Mouse (Mus musculus) kidney, adult 2 months (tissue): ENCODE data around the gene C1qtnf5. TPM values are rescaled to one million over a fixed set of nuclear protein-coding genes. Genes with fewer than 3 reads are reported as not detected.
A peak's percentile ranks its signal among the peaks of the same experiment; 100 is the strongest.

ENCODE experiments used
- DNase-seq: peaks from one replicate; pipeline ENCODE4 v3.0.0; 2021
- H3K27ac ChIP-seq: fragments of 200-500 bp; 2 replicates; pipeline ENCODE4 v1.5.1; 2012; ENCODE audit warnings: low read depth, low read length, control low read depth, inconsistent platforms; ENCODE audit not compliant: insufficient read depth
- H3K27me3 ChIP-seq: fragments of 200-500 bp; replicated peaks from 2 replicates; pipeline ENCODE4 v1.6.1; 2012; ENCODE audit warnings: mild to moderate bottlenecking, moderate library complexity, low read length, inconsistent platforms; ENCODE audit not compliant: control insufficient read depth, insufficient read depth
- H3K36me3 ChIP-seq: fragments of 200-500 bp; 2 replicates; pipeline ENCODE4 v1.6.1; 2012; ENCODE audit warnings: mild to moderate bottlenecking, moderate library complexity, low read length, inconsistent platforms; ENCODE audit not compliant: control insufficient read depth, insufficient read depth
- H3K4me1 ChIP-seq: fragments of 200-500 bp; 2 replicates; pipeline ENCODE4 v1.6.1; 2011; ENCODE audit warnings: low read length; ENCODE audit not compliant: control insufficient read depth, insufficient read depth
- H3K4me3 ChIP-seq: fragments of 200-500 bp; 2 replicates; pipeline ENCODE4 v1.5.1; 2011; ENCODE audit warnings: mild to moderate bottlenecking, low read depth, low read length, control low read depth; ENCODE audit not compliant: insufficient read depth
- CTCF ChIP-seq: fragments of 200-500 bp; conservative IDR thresholded peaks from 2 replicates; pipeline ENCODE4 v1.5.1; 2011; ENCODE audit warnings: low read depth, mild to moderate bottlenecking, control low read depth, low read length, moderate library complexity, mixed read lengths; ENCODE audit not compliant: insufficient read depth, insufficient read length
- POLR2A ChIP-seq: fragments of 200-500 bp; IDR thresholded peaks from one replicate; pipeline ENCODE4 v1.6.1; 2011; ENCODE audit warnings: low read depth, low read length, control low read depth
- WGBS: fragments of 180-500 bp; shearing (Covaris S2); methylation state at CpG from one replicate; pipeline ENCODE4 v1.1.7; 2018; 5-methylcytosine and 5-hydroxymethylcytosine counted together
- polyA plus RNA-seq: library from polyadenylated mRNA; depleted of rRNA; stranded (reverse); fragments of >200 nt; gene quantifications from 2 replicates; pipeline ENCODE4 v1.2.3, GENCODE M21; 2012

C1qtnf5 gene
- polyA plus RNA-seq, 1 experiment = 16.8 TPM

- DNase-seq = no peak
- peaks cover 27% of the 10 kb centered on the region for H3K4me1 ChIP-seq
- TF ChIP-seq POLR2A (no peak), CTCF (no peak)
- 6% methylated on average over 10 of the region's 10 CpGs for WGBS
- no peaks in the 10 kb centered on the region for H3K27me3 ChIP-seq
- peak overlapping the region; percentile 99 for H3K27ac ChIP-seq
- peak overlapping the region; percentile 81 for H3K4me3 ChIP-seq
- H3K36me3 ChIP-seq = peaks cover 2% of the 10 kb centered on the region
These were observed 21.8 kb upstream of the C1qtnf5 start for GRCm38 (mm10) chr9:44085276-44085675.

- H3K27me3 ChIP-seq = no peaks in the 10 kb centered on the region
- H3K4me3 ChIP-seq = peak overlapping the region; percentile 81
- TF ChIP-seq CTCF (no peak), POLR2A (peak; percentile 66)
- peaks cover 19% of the 10 kb centered on the region for H3K4me1 ChIP-seq
- DNase-seq = peak; percentile 88
- H3K27ac ChIP-seq = peak overlapping the region; percentile 99
- 46% methylated on average over 15 of the region's 15 CpGs for WGBS
- peaks cover 4% of the 10 kb centered on the region for H3K36me3 ChIP-seq
These were observed 21.0 kb upstream of the C1qtnf5 start for GRCm38 (mm10) chr9:44085741-44086665.

GRCm38 (mm10) chr9:44086960-44087359 lies 20.1 kb upstream of the C1qtnf5 start:
- peak overlapping the region; percentile 56 for H3K4me3 ChIP-seq
- peaks cover 7% of the 10 kb centered on the region for H3K36me3 ChIP-seq
- WGBS = 37% methylated on average over 10 of the region's 10 CpGs
- H3K27ac ChIP-seq = peak overlapping the region; percentile 60
- H3K27me3 ChIP-seq = no peaks in the 10 kb centered on the region
- H3K4me1 ChIP-seq = peaks cover 16% of the 10 kb centered on the region
- no peak for TF ChIP-seq CTCF
- peak; percentile 66 for TF ChIP-seq POLR2A
- peak; percentile 83 for DNase-seq

GRCm38 (mm10) chr9:44087761-44088455 lies 19.1 kb upstream of the C1qtnf5 start:
- H3K4me1 ChIP-seq = peaks cover 16% of the 10 kb centered on the region
- TF ChIP-seq CTCF = no peak
- TF ChIP-seq POLR2A = no peak
- peak overlapping the region; percentile 56 for H3K4me3 ChIP-seq
- DNase-seq = peak; percentile 66
- no peaks in the 10 kb centered on the region for H3K27me3 ChIP-seq
- 25% methylated on average over 15 of the region's 15 CpGs for WGBS
- H3K27ac ChIP-seq = peak overlapping the region; percentile 60
- H3K36me3 ChIP-seq = peaks cover 8% of the 10 kb centered on the region

GRCm38 (mm10) chr9:44088877-44089608 lies 18.0 kb upstream of the C1qtnf5 start:
- peaks cover 5% of the 10 kb centered on the region for H3K4me1 ChIP-seq

GRCm38 (mm10) chr9:44093612-44094503 lies 13.2 kb upstream of the C1qtnf5 start:
- TF ChIP-seq CTCF = peak; percentile 85
- TF ChIP-seq POLR2A = no peak
- H3K27me3 ChIP-seq = no peaks in the 10 kb centered on the region
- no peak overlapping the region for H3K27ac ChIP-seq
- H3K36me3 ChIP-seq = peaks cover 9% of the 10 kb centered on the region
- no peak overlapping the region for H3K4me3 ChIP-seq
- WGBS = 45% methylated on average over 24 of the region's 24 CpGs
- peaks cover 2% of the 10 kb centered on the region for H3K4me1 ChIP-seq
- DNase-seq = peak; percentile 82

More at GRCm38 (mm10) chr9:44088877-44089608, 18.0 kb upstream of the C1qtnf5 start:
- Histone ChIP-seq H3K27ac (no peak overlapping the region), H3K27me3 (no peaks in the 10 kb centered on the region), H3K4me3 (no peak overlapping the region), H3K36me3 (peaks cover 9% of the 10 kb centered on the region)
- no peak for TF ChIP-seq POLR2A
- TF ChIP-seq CTCF = no peak
- no peak for DNase-seq
- 50% methylated on average over 12 of the region's 12 CpGs for WGBS
